7 mouse cellular contexts compared by ENCODE assay signal in genomic region chr4:45019009-45019408, GRCm38 (mm10). TPM values are rescaled to one million over a fixed set of nuclear protein-coding genes. Genes with fewer than 3 reads are reported as not detected.
DNase-seq lines count a peak whose midpoint lies in the region; ATAC-seq and TF ChIP-seq lines count a peak whose summit lies in the region.

No protein-coding gene starts in this region.

- H3K9ac ChIP-seq in lung, postnatal 0 days (replicated peaks; ENCODE audit: low read depth): no peak overlapping the region; the same call in 1 of the 2 replicates
- H3K9ac ChIP-seq in embryonic facial prominence, embryonic 14.5 days (ENCODE audit: low read depth, low read length): peak overlapping the region; percentile 72
- H3K9ac ChIP-seq in intestine, embryonic 14.5 days (ENCODE audit: low read length): peak overlapping the region; percentile 53

- H3K27ac ChIP-seq in lung, postnatal 0 days (ENCODE audit: low read length): no peak overlapping the region
- no peak overlapping the region for H3K27ac ChIP-seq in embryonic facial prominence, embryonic 14.5 days (replicated peaks; ENCODE audit: low read depth, low read length)
- H3K27ac ChIP-seq in intestine, embryonic 14.5 days (ENCODE audit: low read depth): no peak overlapping the region

- TF ChIP-seq EP300 in lung, postnatal 0 days (IDR thresholded peaks at IDR 0.05): no peak

- peak overlapping the region; percentile 50 for H3ac ChIP-seq in myocyte (ENCODE audit: control insufficient read depth, insufficient read length)

- no peak for TF ChIP-seq POLR2A in myocyte (IDR thresholded peaks at IDR 0.05; ENCODE audit: insufficient read length, low read depth)

- TF ChIP-seq CTCF in lung, postnatal 0 days (IDR thresholded peaks at IDR 0.05): no peak

- H3K4me3 ChIP-seq in lung, postnatal 0 days (ENCODE audit: low read depth, low read length): peak overlapping the region; percentile 50
- peak overlapping the region; percentile 52 for H3K4me3 ChIP-seq in embryonic facial prominence, embryonic 14.5 days (ENCODE audit: low read depth, low read length)
- H3K4me3 ChIP-seq in intestine, embryonic 14.5 days (ENCODE audit: low read depth, low read length): peak overlapping the region; percentile 64
- H3K4me3 ChIP-seq in myocyte: peak overlapping the region; percentile 70

- H3K4me2 ChIP-seq in lung, postnatal 0 days (replicated peaks; ENCODE audit: low read depth, low read length): peak overlapping the region; percentile 90
- peak overlapping the region; percentile 88 for H3K4me2 ChIP-seq in embryonic facial prominence, embryonic 14.5 days (ENCODE audit: low read depth, low read length)
- peak overlapping the region; percentile 80 for H3K4me2 ChIP-seq in intestine, embryonic 14.5 days (ENCODE audit: low read length)
- H3K4me2 ChIP-seq in myocyte (ENCODE audit: low read depth): peak overlapping the region; percentile 96

- H3K9me3 ChIP-seq in lung, postnatal 0 days (ENCODE audit: low read length): no peaks in the 10 kb centered on the region
- H3K9me3 ChIP-seq in embryonic facial prominence, embryonic 14.5 days (ENCODE audit: control insufficient read depth, low read length): no peaks in the 10 kb centered on the region
- no peaks in the 10 kb centered on the region for H3K9me3 ChIP-seq in intestine, embryonic 14.5 days (ENCODE audit: control insufficient read depth, low read length)

- WGBS in lung, postnatal 0 days: 3% methylated on average over 13 of the region's 14 CpGs
- WGBS in embryonic facial prominence, embryonic 14.5 days: 2% methylated on average over 14 of the region's 14 CpGs
- 3% methylated on average over 14 of the region's 14 CpGs for WGBS in intestine, embryonic 14.5 days

- ATAC-seq in lung, postnatal 0 days: no peak
- 0 out of 2 replicates have a peak, but pooled peaks have one; percentile 20 for ATAC-seq in embryonic facial prominence, embryonic 14.5 days (ENCODE audit: low read depth)
- peak; percentile 28 for ATAC-seq in intestine, embryonic 14.5 days (replicated peaks; ENCODE audit: low FRiP score, low TSS enrichment, low read depth)

- H3K79me2 ChIP-seq in myocyte (ENCODE audit: control insufficient read depth, insufficient read depth): no peaks in the 10 kb centered on the region

- no peaks in the 10 kb centered on the region for H3K36me3 ChIP-seq in lung, postnatal 0 days (ENCODE audit: insufficient read depth, low read length)
- H3K36me3 ChIP-seq in embryonic facial prominence, embryonic 14.5 days (ENCODE audit: control insufficient read depth, insufficient read depth, low read length): peaks cover 1% of the 10 kb centered on the region; the same call in 1 of the 2 replicates
- H3K36me3 ChIP-seq in intestine, embryonic 14.5 days (ENCODE audit: control insufficient read depth, insufficient read depth, low read length): peaks cover 18% of the 10 kb centered on the region; the same call in 1 of the 2 replicates
- H3K36me3 ChIP-seq in myocyte (ENCODE audit: control insufficient read depth, insufficient read depth): no peaks in the 10 kb centered on the region

- no peaks in the 10 kb centered on the region for H3K4me1 ChIP-seq in lung, postnatal 0 days (ENCODE audit: insufficient read depth, low read depth, low read length)
- H3K4me1 ChIP-seq in embryonic facial prominence, embryonic 14.5 days (ENCODE audit: control insufficient read depth, insufficient read depth, low read length): peaks cover 3% of the 10 kb centered on the region; the same call in 1 of the 2 replicates
- peaks cover 6% of the 10 kb centered on the region for H3K4me1 ChIP-seq in intestine, embryonic 14.5 days (replicated peaks; ENCODE audit: control insufficient read depth, insufficient read depth, low read length)

- no peak for DNase-seq in lung, postnatal 0 days (ENCODE audit: low spot score)
- no peak for DNase-seq in lung, postnatal 25 days (ENCODE audit: low spot score)
- no peak for DNase-seq in embryonic facial prominence, embryonic 14.5 days (ENCODE audit: low spot score)
- DNase-seq in intestine, embryonic 14.5 days (ENCODE audit: low spot score): no peak
- DNase-seq in layer of hippocampus, adult 8-10 months (ENCODE audit: low spot score in 2 of 2): no peak
- DNase-seq in adrenal gland, postnatal 14 days: no peak

- no peaks in the 10 kb centered on the region for H3K27me3 ChIP-seq in lung, postnatal 0 days (replicated peaks; ENCODE audit: insufficient read depth, low read length)
- H3K27me3 ChIP-seq in embryonic facial prominence, embryonic 14.5 days (replicated peaks; ENCODE audit: control insufficient read depth, insufficient read depth, low read length): no peaks in the 10 kb centered on the region
- H3K27me3 ChIP-seq in intestine, embryonic 14.5 days (replicated peaks; ENCODE audit: control insufficient read depth, insufficient read depth, low read length): no peaks in the 10 kb centered on the region
- no peaks in the 10 kb centered on the region for H3K27me3 ChIP-seq in myocyte (ENCODE audit: control insufficient read depth, insufficient read depth, insufficient read length)

TF ChIP-seq in myocyte, 11 proteins besides CTCF, POLR2A, EP300 and RAD21:
- no peak for TF ChIP-seq E2F4 (IDR thresholded peaks at IDR 0.05; ENCODE audit: insufficient read depth)
- TF ChIP-seq MAX (IDR thresholded peaks at IDR 0.05; ENCODE audit: low read depth): no peak
- no peak for TF ChIP-seq USF1 (IDR thresholded peaks at IDR 0.05; ENCODE audit: low read depth)
- no peak for TF ChIP-seq REST (IDR thresholded peaks at IDR 0.05; ENCODE audit: insufficient read depth, insufficient read length)
- no peak for TF ChIP-seq TCF3 (IDR thresholded peaks at IDR 0.05; ENCODE audit: insufficient read length, low read depth)
- TF ChIP-seq SRF (IDR thresholded peaks at IDR 0.05; ENCODE audit: control insufficient read depth, insufficient read length, low read depth): no peak
- TF ChIP-seq MYOD1 (IDR thresholded peaks at IDR 0.05; ENCODE audit: control insufficient read depth in 1 of 3, insufficient read length in 2 of 3, low read depth in 2 of 3): no peak
- TF ChIP-seq CEBPB (IDR thresholded peaks at IDR 0.05; ENCODE audit: insufficient read depth, poor library complexity, severe bottlenecking): no peak
- TF ChIP-seq POLR2AphosphoS2 (IDR thresholded peaks at IDR 0.05; ENCODE audit: insufficient read length, low read depth): no peak
- no peak for TF ChIP-seq TCF12 (IDR thresholded peaks at IDR 0.05; ENCODE audit: insufficient read depth, poor library complexity, severe bottlenecking)
- TF ChIP-seq MYOG (IDR thresholded peaks at IDR 0.05; ENCODE audit: control insufficient read depth in 1 of 3, insufficient read depth in 1 of 3, insufficient read length in 2 of 3, low read depth in 2 of 3): no peak
TF ChIP-seq in myocyte: peak in this region for 0.

RNA-seq across cellular contexts. Expression of gene Polr1e, which starts 0.6 kb away (rescaled TPM):
- 13.1 and 15.3 TPM in 2 replicates for polyA plus RNA-seq in lung, postnatal 0 days (2015; fragmentation: Nextera tagmentation; extraction: Ambion mirVana)
- 33.4 and 33.7 TPM in 2 replicates for polyA plus RNA-seq in embryonic facial prominence, embryonic 14.5 days (2014; fragmentation: Nextera tagmentation; extraction: Ambion mirVana)
- 41.8 and 44.8 TPM in 2 replicates for polyA plus RNA-seq in intestine, embryonic 14.5 days (2014; fragmentation: Nextera tagmentation; extraction: Ambion mirVana)
- polyA plus RNA-seq in myocyte (2012; fragmentation: generic; extraction: Trizol): 18.8 TPM
- total RNA-seq in layer of hippocampus, adult 8-10 months (2022): 10 to 100 TPM in 3 of 4 experiments, 1 to 10 TPM in 1; 9.1 to 12.0 (median 11.4) TPM
- 15.0 and 18.2 TPM in 2 replicates for total RNA-seq in adrenal gland, postnatal 14 days (2021)

RNA-seq across cellular contexts. Expression of gene Zbtb5, which starts 6.8 kb away (rescaled TPM):
- 10.3 and 11.7 TPM in 2 replicates for polyA plus RNA-seq in lung, postnatal 0 days (2015; fragmentation: Nextera tagmentation; extraction: Ambion mirVana)
- polyA plus RNA-seq in embryonic facial prominence, embryonic 14.5 days (2014; fragmentation: Nextera tagmentation; extraction: Ambion mirVana): 21.0 and 22.4 TPM in 2 replicates
- polyA plus RNA-seq in intestine, embryonic 14.5 days (2014; fragmentation: Nextera tagmentation; extraction: Ambion mirVana): 21.4 and 23.7 TPM in 2 replicates
- polyA plus RNA-seq in myocyte (2012; fragmentation: generic; extraction: Trizol): 5.1 TPM
- total RNA-seq in layer of hippocampus, adult 8-10 months (2022): 10 to 100 TPM in 1 of 4 experiments, 1 to 10 TPM in 3; 9.4 to 10.6 (median 9.7) TPM
- total RNA-seq in adrenal gland, postnatal 14 days (2021): 12.0 and 13.6 TPM in 2 replicates

RNA-seq across cellular contexts. Expression of gene Grhpr, which starts 37.8 kb away (rescaled TPM):
- polyA plus RNA-seq in lung, postnatal 0 days (2015; fragmentation: Nextera tagmentation; extraction: Ambion mirVana): 30.9 and 33.2 TPM in 2 replicates
- 40.7 and 48.6 TPM in 2 replicates for polyA plus RNA-seq in embryonic facial prominence, embryonic 14.5 days (2014; fragmentation: Nextera tagmentation; extraction: Ambion mirVana)
- 64.3 and 70.6 TPM in 2 replicates for polyA plus RNA-seq in intestine, embryonic 14.5 days (2014; fragmentation: Nextera tagmentation; extraction: Ambion mirVana)
- polyA plus RNA-seq in myocyte (2012; fragmentation: generic; extraction: Trizol): 71.1 TPM
- total RNA-seq in layer of hippocampus, adult 8-10 months (2022): 10 to 100 TPM; 25.5 to 33.4 (median 30.7) TPM
- total RNA-seq in adrenal gland, postnatal 14 days (2021): 153 and 188 TPM in 2 replicates
